ENCODE assay signal across 18 mouse cellular contexts in genomic region chr7:129876852-129877223, GRCm38 (mm10).
DNase-seq lines count a peak whose midpoint lies in the region; ATAC-seq and TF ChIP-seq lines count a peak whose summit lies in the region.
"Had no signal": no experiment of that assay in that cellular context is flagged by ENCODE, and none has a peak within 500 bp of the region (broad histone marks: within the 10 kb centered on the region; RNA-seq: fewer than 3 reads in every experiment).

No protein-coding gene starts in this region.

- H3K4me3 ChIP-seq in heart, embryonic 15.5 days, result no peak overlapping the region
- H3K4me3 ChIP-seq in lung, postnatal 0 days (ENCODE audit: low read depth, low read length), result no peak overlapping the region
- no peak overlapping the region for H3K4me3 ChIP-seq in embryonic fibroblast, embryonic 13.5 days (ENCODE audit: insufficient read depth, low read length)
- H3K4me3 ChIP-seq: embryonic facial prominence, embryonic 12.5 days; gastrocnemius, adult 2 months; limb, embryonic 13.5 days had no signal

- TF ChIP-seq POLR2A in embryonic fibroblast, embryonic 13.5 days (IDR thresholded peaks at IDR 0.05; ENCODE audit: low read depth, low read length), result no peak

- H3K4me1 ChIP-seq in heart, embryonic 15.5 days (replicated peaks), result peaks cover 10% of the 10 kb centered on the region
- no peaks in the 10 kb centered on the region; the same call in 1 of the 2 replicates for H3K4me1 ChIP-seq in lung, postnatal 0 days (ENCODE audit: insufficient read depth, low read depth, low read length)
- peaks cover 19% of the 10 kb centered on the region for H3K4me1 ChIP-seq in embryonic fibroblast, embryonic 13.5 days (ENCODE audit: control insufficient read depth, insufficient read depth, low read length)

- TF ChIP-seq EP300 in lung, postnatal 0 days (IDR thresholded peaks at IDR 0.05), result peak; percentile 50; the same call in 1 of the 2 replicates

- H3K4me2 ChIP-seq in heart, embryonic 15.5 days, result no peak overlapping the region
- H3K4me2 ChIP-seq in lung, postnatal 0 days (replicated peaks; ENCODE audit: low read depth, low read length), result no peak overlapping the region
- H3K4me2 ChIP-seq: embryonic facial prominence, embryonic 12.5 days; hindbrain, embryonic 14.5 days; limb, embryonic 13.5 days had no signal

- DNase-seq in heart, postnatal 14 days, result no peak
- peak; percentile 78 for DNase-seq in lung, postnatal 0 days (ENCODE audit: low spot score)
- DNase-seq in lung, postnatal 25 days (ENCODE audit: low spot score), result no peak
- DNase-seq in layer of hippocampus, adult 18-20 months (ENCODE audit: low spot score in 2 of 2), result no peak
- no peak for DNase-seq in neural tube, embryonic 10.5 days (ENCODE audit: extremely low spot score, low spot score)
- DNase-seq: cerebellum, adult 9-11 months; gastrocnemius, adult 2 months; kidney, adult 9 months; kidney, postnatal 36 days; layer of hippocampus, adult 9-11 months; midbrain, embryonic 14.5 days; thymus, adult 2 months had no signal

- TF ChIP-seq CTCF in lung, postnatal 0 days (IDR thresholded peaks at IDR 0.05), result no peak
- no peak for TF ChIP-seq CTCF in embryonic fibroblast, embryonic 13.5 days (IDR thresholded peaks at IDR 0.05; ENCODE audit: borderline replicate concordance, insufficient read depth, low read length)

- intact Hi-C loops in heart, postnatal 14 days (cut with DNase I), result no loop called here

- H3K9ac ChIP-seq in heart, embryonic 15.5 days, result no peak overlapping the region
- H3K9ac ChIP-seq in lung, postnatal 0 days (replicated peaks; ENCODE audit: low read depth), result no peak overlapping the region
- H3K9ac ChIP-seq: embryonic facial prominence, embryonic 12.5 days; hindbrain, embryonic 14.5 days; limb, embryonic 13.5 days had no signal

- no peak for ATAC-seq in heart, embryonic 15.5 days (replicated peaks; ENCODE audit: insufficient number of reproducible peaks, insufficient read depth, low FRiP score, low read depth)
- ATAC-seq in lung, postnatal 0 days, result peak; percentile 82
- ATAC-seq: activated CD4-positive, CD25-positive, alpha-beta regulatory T cell, adult 4 months had no signal

- H3K27ac ChIP-seq in heart, embryonic 15.5 days, result 0 out of 2 replicates have a peak overlapping the region, but pooled peaks have one; percentile 0
- peak overlapping the region; percentile 38 for H3K27ac ChIP-seq in lung, postnatal 0 days (ENCODE audit: low read length)
- peak overlapping the region; percentile 73 for H3K27ac ChIP-seq in embryonic fibroblast, embryonic 13.5 days (ENCODE audit: insufficient read depth, low read length)
- H3K27ac ChIP-seq: gastrocnemius, adult 2 months; hindbrain, embryonic 14.5 days had no signal

- no peaks in the 10 kb centered on the region for H3K9me3 ChIP-seq in heart, embryonic 15.5 days (replicated peaks)
- H3K9me3 ChIP-seq in lung, postnatal 0 days (ENCODE audit: low read length), result no peaks in the 10 kb centered on the region
- H3K9me3 ChIP-seq: embryonic facial prominence, embryonic 12.5 days; limb, embryonic 13.5 days had no signal

- H3K27me3 ChIP-seq in heart, embryonic 15.5 days, result no peaks in the 10 kb centered on the region
- no peaks in the 10 kb centered on the region for H3K27me3 ChIP-seq in lung, postnatal 0 days (replicated peaks; ENCODE audit: insufficient read depth, low read length)
- H3K27me3 ChIP-seq: embryonic facial prominence, embryonic 12.5 days had no signal

- H3K36me3 ChIP-seq in heart, embryonic 15.5 days, result no peaks in the 10 kb centered on the region
- H3K36me3 ChIP-seq in lung, postnatal 0 days (ENCODE audit: insufficient read depth, low read length), result no peaks in the 10 kb centered on the region
- H3K36me3 ChIP-seq: embryonic facial prominence, embryonic 12.5 days; limb, embryonic 13.5 days had no signal

Comparison
In these comparisons a context has a peak if more than half of its experiments do, and no peak if none do; other contexts are left out.
1. H3K27ac ChIP-seq: peak in every context shown above with its lines; median percentile 73 in embryonic fibroblast, embryonic 13.5 days; 38 in lung, postnatal 0 days; 0 in heart, embryonic 15.5 days.